ENCODE assay signal across 9 mouse cellular contexts in the genomic region with DNA sequence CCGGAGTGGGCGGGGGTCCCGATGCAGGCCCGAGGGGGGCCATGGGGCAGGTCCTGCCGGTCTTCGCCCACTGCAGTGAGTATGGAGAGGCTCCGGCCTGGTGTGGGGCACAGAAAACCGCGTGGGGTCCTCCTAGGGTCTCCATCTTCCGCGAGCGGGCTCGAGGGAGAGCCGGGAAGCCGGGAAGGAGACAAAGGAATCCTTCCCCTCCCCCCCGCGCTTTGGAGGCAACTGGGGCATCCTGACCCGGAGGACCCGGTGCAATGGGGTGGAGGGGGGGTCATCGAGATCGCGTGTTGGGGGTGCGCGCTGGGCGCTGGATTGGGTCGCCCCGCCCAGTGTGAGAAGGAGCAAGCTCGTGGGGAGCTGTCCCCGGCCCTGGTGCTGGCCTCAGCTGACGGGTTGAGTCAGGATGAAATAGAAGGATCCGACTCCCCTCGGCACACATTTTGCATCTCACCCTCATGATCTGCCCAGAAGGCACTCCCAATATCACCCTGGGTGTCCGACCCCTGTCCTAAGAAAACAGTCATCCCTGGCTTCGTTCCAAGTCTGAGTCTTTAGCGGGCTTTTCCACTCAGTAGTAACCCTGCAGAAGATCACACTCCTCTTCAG. TPM values are rescaled to one million over a fixed set of nuclear protein-coding genes. Genes with fewer than 3 reads are reported as not detected.
A peak's percentile ranks its signal among the peaks of the same experiment; 100 is the strongest.
DNase-seq lines count a peak whose midpoint lies in the region; ATAC-seq lines count a peak whose summit lies in the region.
"Had no signal": no experiment of that assay in that cellular context is flagged by ENCODE, and none has a peak within 500 bp of the region (broad histone marks: within the 10 kb centered on the region; RNA-seq: fewer than 3 reads in every experiment).

No protein-coding gene starts in this region.

- no peaks in the 10 kb centered on the region for H3K9me3 ChIP-seq in heart, embryonic 16.5 days (replicated peaks; ENCODE audit: control insufficient read depth, low read length)

- DNase-seq in heart, adult 11 months = peak; percentile 96
- no peak for DNase-seq in heart, adult 8-10 months (ENCODE audit: low spot score)
- DNase-seq in R1 (ENCODE audit: low read depth, low spot score) = peak; percentile 74
- peak; percentile 77 for DNase-seq in embryo, embryonic 11 days
- DNase-seq in kidney, postnatal 4 days = peak; percentile 87 to 89
- peak; percentile 59 for DNase-seq in splenic B cell, adult 2 months (ENCODE audit: low read depth, low spot score)

- H3K27ac ChIP-seq in heart, embryonic 16.5 days (ENCODE audit: low read length) = no peak overlapping the region
- H3K27ac ChIP-seq: macrophage had no signal

- H3K36me3 ChIP-seq in heart, embryonic 16.5 days (ENCODE audit: control insufficient read depth, insufficient read depth) = no peaks in the 10 kb centered on the region
- H3K36me3 ChIP-seq in splenic B cell, adult 2 months (ENCODE audit: control insufficient read depth, insufficient read depth, low read length, poor library complexity, severe bottlenecking) = no peaks in the 10 kb centered on the region

- peak overlapping the region; percentile 80 for H3K4me2 ChIP-seq in heart, embryonic 16.5 days (ENCODE audit: low read depth, low read length)

- peak; percentile 66 for ATAC-seq in heart, embryonic 16.5 days (replicated peaks; ENCODE audit: extremely low read depth, insufficient read depth, low FRiP score)
- peak; percentile 62 for ATAC-seq in megakaryocyte progenitor cell, adult 5-6 weeks (replicated peaks; ENCODE audit: poor library complexity)

- peaks cover 48% of the 10 kb centered on the region for H3K27me3 ChIP-seq in heart, embryonic 16.5 days (ENCODE audit: control insufficient read depth, insufficient read depth, low read length)
- no peaks in the 10 kb centered on the region for H3K27me3 ChIP-seq in splenic B cell, adult 2 months (ENCODE audit: control insufficient read depth, insufficient read depth, low read length, poor library complexity, severe bottlenecking)

- H3K4me1 ChIP-seq in heart, embryonic 16.5 days (ENCODE audit: control insufficient read depth, insufficient read depth, low read length) = peaks cover 5% of the 10 kb centered on the region; the same call in 1 of the 2 replicates

- H3K9ac ChIP-seq in heart, embryonic 16.5 days (ENCODE audit: low read length) = no peak overlapping the region

- 2% methylated on average over 35 of the region's 35 CpGs for WGBS in heart, embryonic 16.5 days

- peak overlapping the region; percentile 55 for H3K4me3 ChIP-seq in heart, embryonic 16.5 days (ENCODE audit: low read length)

RNA-seq across cellular contexts. Expression of gene Rtn2, which starts 0.5 kb away (rescaled TPM):
- total RNA-seq in heart, adult 8-10 months (2022) = 100 to 1,000 TPM; 137 to 160 (median 149) TPM
- 27.4 and 28.5 TPM in 2 replicates for polyA plus RNA-seq in heart, embryonic 16.5 days (2015; fragmentation: Nextera tagmentation; extraction: Ambion mirVana)
- not detected in 2 replicates for total RNA-seq in megakaryocyte progenitor cell, adult 5-6 weeks (2015)
- not detected in 2 replicates for total RNA-seq in megakaryocyte progenitor cell, adult 5-6 weeks (2017)

RNA-seq across cellular contexts. Expression of gene Ppm1n, which starts 3.0 kb away (rescaled TPM):
- not detected for total RNA-seq in heart, adult 8-10 months (2022)
- 0.11 TPM in 1 of 2 replicates, not detected in the other for polyA plus RNA-seq in heart, embryonic 16.5 days (2015; fragmentation: Nextera tagmentation; extraction: Ambion mirVana)
- 0.20 TPM in 1 of 2 replicates, not detected in the other for total RNA-seq in megakaryocyte progenitor cell, adult 5-6 weeks (2015)
- total RNA-seq in megakaryocyte progenitor cell, adult 5-6 weeks (2017) = not detected in 2 replicates
- polyA plus RNA-seq: macrophage had no signal

RNA-seq across cellular contexts. Expression of gene Vasp, which starts 11.3 kb away (rescaled TPM):
- total RNA-seq in heart, adult 8-10 months (2022) = 10 to 100 TPM; 18.0 to 27.2 (median 24.3) TPM
- 84.0 and 86.1 TPM in 2 replicates for polyA plus RNA-seq in heart, embryonic 16.5 days (2015; fragmentation: Nextera tagmentation; extraction: Ambion mirVana)
- total RNA-seq in megakaryocyte progenitor cell, adult 5-6 weeks (2015) = 46.7 and 49.6 TPM in 2 replicates
- 71.0 and 73.0 TPM in 2 replicates for total RNA-seq in megakaryocyte progenitor cell, adult 5-6 weeks (2017)

RNA-seq across cellular contexts. Expression of gene Fosb, which starts 27.0 kb away (rescaled TPM):
- total RNA-seq in heart, adult 8-10 months (2022) = 1 to 10 TPM; 1.2 to 9.8 (median 5.1) TPM
- 0.24 and 0.34 TPM in 2 replicates for polyA plus RNA-seq in heart, embryonic 16.5 days (2015; fragmentation: Nextera tagmentation; extraction: Ambion mirVana)
- total RNA-seq in megakaryocyte progenitor cell, adult 5-6 weeks (2015) = 18.2 and 28.4 TPM in 2 replicates
- total RNA-seq in megakaryocyte progenitor cell, adult 5-6 weeks (2017) = 12.7 and 13.2 TPM in 2 replicates

RNA-seq across cellular contexts. Expression of gene Opa3, which starts 54.8 kb away (rescaled TPM):
- total RNA-seq in heart, adult 8-10 months (2022) = 10 to 100 TPM; 61.4 to 77.3 (median 68.1) TPM
- polyA plus RNA-seq in heart, embryonic 16.5 days (2015; fragmentation: Nextera tagmentation; extraction: Ambion mirVana) = 40.4 and 41.8 TPM in 2 replicates
- 12.4 and 16.1 TPM in 2 replicates for total RNA-seq in megakaryocyte progenitor cell, adult 5-6 weeks (2015)
- 19.9 and 25.0 TPM in 2 replicates for total RNA-seq in megakaryocyte progenitor cell, adult 5-6 weeks (2017)

Comparison
In these comparisons a context has a peak if more than half of its experiments do, and no peak if none do; other contexts are left out.
1. RNA of gene Rtn2, which starts 0.5 kb away (total RNA-seq): 137 to 160 TPM in heart, adult 8-10 months; not detected in megakaryocyte progenitor cell, adult 5-6 weeks; every median in the first group is over 100 times any median in the second.